Mouse (Mus musculus): Measurements from ENCODE around the gene Galnt16.

GRCm38 (mm10) chr12:80595968-80596367 is 77.9 kb downstream of the Galnt16 start:
- TF ChIP-seq POLR2A (IDR thresholded peaks at IDR 0.05; ENCODE audit: low read depth, low read length) = no peak
- TF ChIP-seq CTCF (IDR thresholded peaks at IDR 0.05; ENCODE audit: extremely low read depth, insufficient read depth, insufficient read length, insufficient replicate concordance) = no peak

All from spleen, adult 2 months (tissue).